ENCODE assay signal across 8 mouse cellular contexts in the genomic region with DNA sequence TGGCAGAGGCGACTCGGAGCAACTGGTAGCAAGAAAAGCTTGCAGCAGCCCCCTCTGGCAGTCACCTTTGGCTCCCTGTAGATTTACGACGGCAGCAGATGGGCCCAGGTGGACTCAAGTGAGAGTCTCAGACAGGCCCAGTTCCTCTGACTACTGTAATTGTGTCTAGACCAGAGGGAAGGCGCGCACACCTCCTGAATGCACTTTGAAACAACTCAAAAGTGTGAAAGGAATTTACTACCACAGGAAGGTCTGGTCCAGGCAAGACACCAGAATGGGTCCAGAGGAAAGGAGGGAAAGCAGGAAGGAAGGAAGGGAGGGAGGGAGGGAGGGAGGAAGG.
A peak's percentile ranks its signal among the peaks of the same experiment; 100 is the strongest.
DNase-seq lines count a peak whose midpoint lies in the region; ATAC-seq and TF ChIP-seq lines count a peak whose summit lies in the region.

No protein-coding gene starts in this region.

- no peak for DNase-seq in heart, embryonic 10.5 days (ENCODE audit: low spot score)
- no peak for DNase-seq in heart, adult 11 months
- no peak for DNase-seq in spleen, postnatal 10 days (ENCODE audit: low spot score in 2 of 2)
- no peak for DNase-seq in right cerebral cortex, postnatal 25 days

- peaks cover 26% of the 10 kb centered on the region for H3K4me1 ChIP-seq in heart, embryonic 10.5 days
- H3K4me1 ChIP-seq in E14TG2a.4 (replicated peaks; ENCODE audit: low read depth, low read length), result peaks cover 29% of the 10 kb centered on the region
- H3K4me1 ChIP-seq in forebrain, embryonic 15.5 days, result peaks cover 24% of the 10 kb centered on the region
- H3K4me1 ChIP-seq in liver, embryonic 15.5 days (replicated peaks), result peaks cover 54% of the 10 kb centered on the region

- no peak for TF ChIP-seq CTCF in E14TG2a.4 (conservative IDR thresholded peaks at IDR 0.05; ENCODE audit: low read length)

- H3K4me2 ChIP-seq in forebrain, embryonic 15.5 days (replicated peaks), result peak overlapping the region; percentile 42
- peak overlapping the region; percentile 70 for H3K4me2 ChIP-seq in liver, embryonic 15.5 days

- peak; percentile 20; the same call in 1 of the 2 replicates for ATAC-seq in forebrain, embryonic 15.5 days (replicated peaks)
- ATAC-seq in liver, embryonic 15.5 days (ENCODE audit: insufficient read depth), result 0 out of 2 replicates have a peak, but pooled peaks have one; percentile 8
- no peak for ATAC-seq in granulocyte monocyte progenitor cell, adult 5-6 weeks (replicated peaks; ENCODE audit: poor library complexity, severe bottlenecking)

- peak overlapping the region; percentile 14; the same call in 1 of the 2 replicates for H3K9ac ChIP-seq in forebrain, embryonic 15.5 days (replicated peaks)
- H3K9ac ChIP-seq in liver, embryonic 15.5 days, result peak overlapping the region; percentile 13; the same call in 1 of the 2 replicates

- 22% methylated on average over 6 of the region's 6 CpGs for WGBS in heart, embryonic 10.5 days
- WGBS in forebrain, embryonic 15.5 days, result 17% methylated on average over 6 of the region's 6 CpGs
- 17% methylated on average over 6 of the region's 6 CpGs for WGBS in liver, embryonic 15.5 days (ENCODE audit: insufficient replicate concordance)

- no peaks in the 10 kb centered on the region for H3K36me3 ChIP-seq in heart, embryonic 10.5 days
- H3K36me3 ChIP-seq in E14TG2a.4 (ENCODE audit: insufficient read depth, low read length), result no peaks in the 10 kb centered on the region
- H3K36me3 ChIP-seq in forebrain, embryonic 15.5 days, result no peaks in the 10 kb centered on the region
- H3K36me3 ChIP-seq in liver, embryonic 15.5 days (replicated peaks), result no peaks in the 10 kb centered on the region

- H3K27me3 ChIP-seq in heart, embryonic 10.5 days (ENCODE audit: insufficient read depth, poor library complexity, severe bottlenecking), result peaks cover 26% of the 10 kb centered on the region; the same call in 1 of the 2 replicates
- H3K27me3 ChIP-seq in E14TG2a.4 (ENCODE audit: insufficient read depth, low read length), result peaks cover 73% of the 10 kb centered on the region
- H3K27me3 ChIP-seq in forebrain, embryonic 15.5 days, result peaks cover 4% of the 10 kb centered on the region; the same call in 1 of the 2 replicates
- no peaks in the 10 kb centered on the region for H3K27me3 ChIP-seq in liver, embryonic 15.5 days

- H3K4me3 ChIP-seq in heart, embryonic 10.5 days, result peak overlapping the region; percentile 54
- H3K4me3 ChIP-seq in E14TG2a.4 (replicated peaks; ENCODE audit: low read length), result peak overlapping the region; percentile 64
- peak overlapping the region; percentile 23 for H3K4me3 ChIP-seq in forebrain, embryonic 15.5 days
- H3K4me3 ChIP-seq in liver, embryonic 15.5 days (replicated peaks), result peak overlapping the region; percentile 38

- no peaks in the 10 kb centered on the region for H3K9me3 ChIP-seq in heart, embryonic 10.5 days
- H3K9me3 ChIP-seq in E14TG2a.4 (ENCODE audit: low read length), result no peaks in the 10 kb centered on the region
- no peaks in the 10 kb centered on the region for H3K9me3 ChIP-seq in forebrain, embryonic 15.5 days
- H3K9me3 ChIP-seq in liver, embryonic 15.5 days (replicated peaks), result no peaks in the 10 kb centered on the region

- H3K27ac ChIP-seq in heart, embryonic 10.5 days, result peak overlapping the region; percentile 79
- H3K27ac ChIP-seq in forebrain, embryonic 15.5 days (replicated peaks), result peak overlapping the region; percentile 42
- 0 out of 2 replicates have a peak overlapping the region, but pooled peaks have one; percentile 3 for H3K27ac ChIP-seq in liver, embryonic 15.5 days (replicated peaks)

Comparison
In these comparisons a context has a peak if more than half of its experiments do, and no peak if none do; other contexts are left out.
1. H3K27ac ChIP-seq: peak in every context shown above with its lines; median percentile 79 in heart, embryonic 10.5 days; 42 in forebrain, embryonic 15.5 days; 3 in liver, embryonic 15.5 days.